Mouse (Mus musculus) urinary bladder, postnatal 10 days (tissue): Measurements from ENCODE around the gene Arid5b.
A peak's percentile ranks its signal among the peaks of the same experiment; 100 is the strongest.

ENCODE experiments used
- DNase-seq: peaks from one replicate; pipeline ENCODE4 v3.0.0; 2022; ENCODE audit warnings: low spot score

Gene Arid5b

GRCm38 (mm10) chr10:68159759-68160158 is 118.8 kb downstream of the Arid5b start:
- no peak for DNase-seq

GRCm38 (mm10) chr10:68158555-68158954 is 120.0 kb downstream of the Arid5b start:
- DNase-seq, result no peak

GRCm38 (mm10) chr10:68157511-68157910 is 121.0 kb downstream of the Arid5b start:
- DNase-seq, result no peak

- DNase-seq, result no peak
These were observed 121.8 kb downstream of the Arid5b start for GRCm38 (mm10) chr10:68156646-68157245.

GRCm38 (mm10) chr10:68156159-68156558 is 122.4 kb downstream of the Arid5b start:
- DNase-seq, result no peak

- no peak for DNase-seq
These were observed 123.0 kb downstream of the Arid5b start for GRCm38 (mm10) chr10:68155431-68156119.

GRCm38 (mm10) chr10:68154046-68154765 is 124.3 kb downstream of the Arid5b start:
- no peak for DNase-seq

GRCm38 (mm10) chr10:68153344-68154045 is 125.0 kb downstream of the Arid5b start:
- no peak for DNase-seq

GRCm38 (mm10) chr10:68148495-68148894 is 130.0 kb downstream of the Arid5b start:
- DNase-seq, result no peak

- no peak for DNase-seq
These were observed 130.8 kb downstream of the Arid5b start for GRCm38 (mm10) chr10:68147730-68148129.

GRCm38 (mm10) chr10:68146842-68147241 is 131.7 kb downstream of the Arid5b start:
- DNase-seq, result no peak

- no peak for DNase-seq
These were observed 133.1 kb downstream of the Arid5b start for GRCm38 (mm10) chr10:68145286-68145950.

- no peak for DNase-seq
These were observed 136.0 kb downstream of the Arid5b start for GRCm38 (mm10) chr10:68142501-68142900.

GRCm38 (mm10) chr10:68141567-68141966 is 137.0 kb downstream of the Arid5b start:
- DNase-seq, result no peak

GRCm38 (mm10) chr10:68140871-68141270 is 137.7 kb downstream of the Arid5b start:
- DNase-seq, result no peak

- DNase-seq, result no peak
These were observed 138.2 kb downstream of the Arid5b start for GRCm38 (mm10) chr10:68140306-68140705.

GRCm38 (mm10) chr10:68138123-68138522 is 140.4 kb downstream of the Arid5b start:
- DNase-seq, result no peak

- DNase-seq, result no peak
These were observed 141.2 kb downstream of the Arid5b start for GRCm38 (mm10) chr10:68137151-68137833.

- peak; percentile 44 for DNase-seq
These were observed 142.0 kb downstream of the Arid5b start for GRCm38 (mm10) chr10:68136480-68137083.

GRCm38 (mm10) chr10:68136051-68136450 is 142.5 kb downstream of the Arid5b start:
- DNase-seq, result no peak

- no peak for DNase-seq
These were observed 143.1 kb downstream of the Arid5b start for GRCm38 (mm10) chr10:68135416-68135815.
